27 mouse cellular contexts compared by ENCODE assay signal in the genomic region with DNA sequence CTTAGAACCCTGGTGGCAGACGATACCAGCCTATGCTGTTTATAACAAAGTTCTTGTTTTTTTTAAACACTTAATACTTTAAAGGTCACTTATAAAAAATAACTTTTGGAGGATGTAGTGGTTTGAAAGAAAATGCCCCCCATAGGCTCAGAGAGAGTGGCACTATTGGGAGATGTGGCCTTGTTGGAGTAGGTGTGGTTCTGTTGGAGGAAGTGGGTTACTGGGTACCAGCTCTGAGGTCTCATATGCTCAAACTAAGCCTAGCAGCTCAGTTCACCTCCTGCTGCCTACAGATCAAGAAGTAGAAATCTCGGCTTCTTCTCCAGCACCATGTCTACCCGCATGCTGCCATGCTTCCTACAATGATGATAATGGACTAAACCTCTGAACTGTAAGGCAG.
DNase-seq lines count a peak whose midpoint lies in the region; ATAC-seq lines count a peak whose summit lies in the region.
"Had no signal": no experiment of that assay in that cellular context is flagged by ENCODE, and none has a peak within 500 bp of the region (broad histone marks: within the 10 kb centered on the region; RNA-seq: fewer than 3 reads in every experiment).

No protein-coding gene starts in this region.

- DNase-seq in heart, adult 11 months, result peak; percentile 23
- DNase-seq in heart, adult 18-20 months, result no peak
- DNase-seq in testis, postnatal 14 days (ENCODE audit: low spot score), result no peak
- DNase-seq: adrenal gland, adult 2 months; adrenal gland, postnatal 10 days; adrenal gland, postnatal 25 days; B cell, adult 2 months; cerebellum, adult 11 months; cerebellum, adult 18-20 months; cerebellum, adult 8-10 months; cerebellum, adult 9-11 months; cerebellum, postnatal 14 days; cerebellum, postnatal 36 days; embryo, embryonic 11 days had no signal

- H3K4me2 ChIP-seq in kidney, embryonic 14.5 days (replicated peaks; ENCODE audit: low read depth, low read length), result no peak overlapping the region
- H3K4me2 ChIP-seq: embryonic facial prominence, embryonic 13.5 days; embryonic facial prominence, embryonic 15.5 days; forebrain, embryonic 12.5 days had no signal

- H3K4me3 ChIP-seq in kidney, embryonic 14.5 days (ENCODE audit: low read length), result no peak overlapping the region
- H3K4me3 ChIP-seq: embryonic facial prominence, embryonic 13.5 days; embryonic facial prominence, embryonic 15.5 days; erythroblast, embryonic 14.5 days; forebrain, embryonic 10.5 days; forebrain, embryonic 12.5 days had no signal

- no peaks in the 10 kb centered on the region for H3K4me1 ChIP-seq in kidney, embryonic 14.5 days (ENCODE audit: control insufficient read depth, insufficient read depth, low read length)
- H3K4me1 ChIP-seq: embryonic facial prominence, embryonic 13.5 days; embryonic facial prominence, embryonic 15.5 days; forebrain, embryonic 10.5 days; forebrain, embryonic 12.5 days had no signal

- ATAC-seq in activated CD4-positive, CD25-positive, alpha-beta regulatory T cell, adult 4 months, result peak; percentile 81
- peak; percentile 60 for ATAC-seq in inflammation-experienced regulatory T-cells, adult 6 months
- ATAC-seq in kidney, embryonic 14.5 days (ENCODE audit: low FRiP score, low TSS enrichment), result no peak
- ATAC-seq: forebrain, embryonic 14.5 days; forebrain, embryonic 16.5 days; Patski had no signal

- no peaks in the 10 kb centered on the region for H3K9me3 ChIP-seq in kidney, embryonic 14.5 days (ENCODE audit: control insufficient read depth, low read length)
- H3K9me3 ChIP-seq: embryonic facial prominence, embryonic 13.5 days; embryonic facial prominence, embryonic 15.5 days; forebrain, embryonic 10.5 days; forebrain, embryonic 12.5 days; G1E had no signal

- H3K27ac ChIP-seq in kidney, embryonic 14.5 days (ENCODE audit: low read depth, low read length), result no peak overlapping the region
- H3K27ac ChIP-seq: embryonic facial prominence, embryonic 13.5 days; embryonic facial prominence, embryonic 15.5 days; forebrain, embryonic 10.5 days; forebrain, embryonic 12.5 days had no signal

- no peak overlapping the region for H3K9ac ChIP-seq in kidney, embryonic 14.5 days (ENCODE audit: low read depth, low read length)
- H3K9ac ChIP-seq: embryonic facial prominence, embryonic 13.5 days; embryonic facial prominence, embryonic 15.5 days; forebrain, embryonic 12.5 days had no signal

- H3K36me3 ChIP-seq in kidney, embryonic 14.5 days (ENCODE audit: control insufficient read depth, insufficient read depth, low read length), result peaks cover 18% of the 10 kb centered on the region; the same call in 1 of the 2 replicates

- WGBS in kidney, embryonic 14.5 days, result 96% methylated on average over 3 of the region's 3 CpGs

- no peaks in the 10 kb centered on the region for H3K27me3 ChIP-seq in kidney, embryonic 14.5 days (ENCODE audit: control insufficient read depth, insufficient read depth, low read length)
- H3K27me3 ChIP-seq: CH12.LX; embryonic facial prominence, embryonic 13.5 days; embryonic facial prominence, embryonic 15.5 days; forebrain, embryonic 12.5 days; Patski had no signal
